Mouse (Mus musculus) thymus, adult 2 months (tissue): ENCODE data around the gene Emc7.

Source experiments
- CTCF ChIP-seq: fragments of 200-500 bp; IDR thresholded peaks from 2 replicates; pipeline ENCODE4 v1.5.1; 2012; ENCODE audit warnings: mild to moderate bottlenecking, control low read depth, low read length, moderate library complexity, borderline replicate concordance; ENCODE audit not compliant: control insufficient read depth, poor library complexity, insufficient read depth; ENCODE audit errors: extremely low read depth
- POLR2A ChIP-seq: fragments of 200-500 bp; IDR thresholded peaks from 2 replicates; pipeline ENCODE4 v1.6.1; 2012; ENCODE audit warnings: mild to moderate bottlenecking, low read length, control low read depth, moderate library complexity; ENCODE audit not compliant: control insufficient read depth, poor library complexity, insufficient read depth; ENCODE audit errors: extremely low read depth

GRCm38 (mm10) chr2:112443491-112443890 is 11.3 kb upstream of the Emc7 start:
- TF ChIP-seq POLR2A (no peak), CTCF (no peak)
